Mouse (Mus musculus): Measurements from ENCODE around the gene Mrfap1. TPM values are rescaled to one million over a fixed set of nuclear protein-coding genes. Genes with fewer than 3 reads are reported as not detected.
"Not testable (repeated sequence)": the region's sequence is repeated elsewhere in the genome, so short reads cannot be mapped to it uniquely, and the experiment has no call there.

The Mrfap1 gene
- polyA plus RNA-seq (2015; fragmentation: Nextera tagmentation; extraction: Ambion mirVana): 421 and 480 TPM in 2 replicates

DNA sequence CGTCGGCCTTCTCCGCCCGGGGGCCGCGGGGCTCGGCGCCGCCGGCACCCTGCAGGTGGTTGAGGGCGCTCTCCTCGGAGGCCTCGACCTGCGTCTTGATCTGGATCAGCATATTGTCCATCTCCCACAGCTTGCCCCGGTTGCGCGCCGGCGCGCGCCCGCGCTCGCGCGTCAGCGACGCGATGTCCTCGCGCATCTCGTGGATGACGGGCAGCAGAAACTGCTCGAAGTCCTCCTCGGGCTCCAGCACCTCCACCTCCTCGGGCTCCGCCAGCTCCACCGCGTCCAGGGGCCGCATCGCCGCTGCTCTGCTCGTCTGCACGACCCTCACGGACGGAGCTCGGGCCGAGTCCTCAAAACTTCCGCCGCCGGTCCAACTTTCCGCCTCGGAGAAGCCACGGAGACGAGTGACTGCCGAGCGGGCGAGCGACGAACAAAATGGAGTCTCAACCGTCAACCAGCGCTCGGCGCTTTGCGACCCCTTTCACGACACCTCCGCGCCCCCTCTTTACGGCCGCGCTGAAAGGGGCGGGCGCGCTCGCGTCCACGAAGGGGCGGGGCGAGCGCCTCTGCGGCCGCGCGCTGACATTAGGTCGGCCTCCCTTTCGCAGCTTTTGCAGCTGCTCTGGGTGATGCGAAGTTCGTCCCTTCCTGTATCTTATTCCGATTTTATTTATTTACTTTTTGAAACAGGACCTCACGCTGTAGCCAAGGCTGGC lies at the start of gene Mrfap1:
TSS of gene Mrfap1 (minus strand) at position 477 of the 719 bp plus-strand sequence.
- Histone ChIP-seq H3K27ac (peak within 1 kb of the TSS; percentile 97), H3K9ac (peak within 1 kb of the TSS; percentile 70), H3K4me3 (replicated peaks) (peak within 1 kb of the TSS; percentile 68), H3K4me2 (replicated peaks) (peak within 1 kb of the TSS; percentile 61)
- H3K27me3 ChIP-seq (replicated peaks); H3K36me3 ChIP-seq; H3K4me1 ChIP-seq (replicated peaks); H3K9me3 ChIP-seq: not testable (repeated sequence)
- WGBS: under 1% methylated on average over 90 of the region's 90 CpGs
- ATAC-seq: peak; percentile 88

- H3K27me3 ChIP-seq (replicated peaks): no peaks in the 10 kb centered on the region
- H3K27ac ChIP-seq: no peak overlapping the region
- H3K9me3 ChIP-seq: no peaks in the 10 kb centered on the region
- no peaks in the 10 kb centered on the region for H3K4me1 ChIP-seq (replicated peaks)
- no peak for ATAC-seq
- 73% methylated on average over 10 of the region's 10 CpGs for WGBS
- H3K9ac ChIP-seq: no peak overlapping the region
- H3K4me3 ChIP-seq (replicated peaks): no peak overlapping the region
- H3K4me2 ChIP-seq (replicated peaks): no peak overlapping the region
- no peaks in the 10 kb centered on the region for H3K36me3 ChIP-seq
These were observed 47.9 kb upstream of the Mrfap1 start for GRCm38 (mm10) chr5:36844490-36844889.

- Histone ChIP-seq H3K36me3 (no peaks in the 10 kb centered on the region), H3K27me3 (replicated peaks) (no peaks in the 10 kb centered on the region), H3K4me2 (replicated peaks) (no peak overlapping the region), H3K27ac (no peak overlapping the region), H3K9me3 (no peaks in the 10 kb centered on the region), H3K4me3 (replicated peaks) (no peak overlapping the region), H3K4me1 (replicated peaks) (no peaks in the 10 kb centered on the region), H3K9ac (no peak overlapping the region)
- ATAC-seq: no peak
- WGBS: 65% methylated on average over 1 of the region's 1 CpGs
These were observed 45.1 kb upstream of the Mrfap1 start for GRCm38 (mm10) chr5:36841701-36842100.

GRCm38 (mm10) chr5:36840092-36840491 lies 43.5 kb upstream of the Mrfap1 start:
- no peaks in the 10 kb centered on the region for H3K36me3 ChIP-seq
- WGBS: 83% methylated on average over 7 of the region's 7 CpGs
- H3K27me3 ChIP-seq (replicated peaks): no peaks in the 10 kb centered on the region
- H3K4me3 ChIP-seq (replicated peaks): no peak overlapping the region
- ATAC-seq: no peak
- H3K27ac ChIP-seq: no peak overlapping the region
- H3K9me3 ChIP-seq: no peaks in the 10 kb centered on the region
- H3K4me2 ChIP-seq (replicated peaks): no peak overlapping the region
- no peaks in the 10 kb centered on the region for H3K4me1 ChIP-seq (replicated peaks)
- no peak overlapping the region for H3K9ac ChIP-seq

- WGBS: 57% methylated on average over 8 of the region's 8 CpGs
These were observed 43.0 kb upstream of the Mrfap1 start for GRCm38 (mm10) chr5:36839602-36840001.

GRCm38 (mm10) chr5:36839032-36839431 lies 42.5 kb upstream of the Mrfap1 start:
- Histone ChIP-seq H3K36me3 (no peaks in the 10 kb centered on the region), H3K9ac (no peak overlapping the region)
- WGBS: 81% methylated on average over 2 of the region's 2 CpGs

More at GRCm38 (mm10) chr5:36839602-36840001, 43.0 kb upstream of the Mrfap1 start:
- no peaks in the 10 kb centered on the region for H3K27me3 ChIP-seq (replicated peaks)
- no peaks in the 10 kb centered on the region for H3K9me3 ChIP-seq
- H3K4me3 ChIP-seq (replicated peaks): no peak overlapping the region
- H3K4me1 ChIP-seq (replicated peaks): no peaks in the 10 kb centered on the region
- no peak overlapping the region for H3K27ac ChIP-seq
- no peaks in the 10 kb centered on the region for H3K36me3 ChIP-seq
- no peak overlapping the region for H3K9ac ChIP-seq
- ATAC-seq: no peak
- no peak overlapping the region for H3K4me2 ChIP-seq (replicated peaks)

DNA sequence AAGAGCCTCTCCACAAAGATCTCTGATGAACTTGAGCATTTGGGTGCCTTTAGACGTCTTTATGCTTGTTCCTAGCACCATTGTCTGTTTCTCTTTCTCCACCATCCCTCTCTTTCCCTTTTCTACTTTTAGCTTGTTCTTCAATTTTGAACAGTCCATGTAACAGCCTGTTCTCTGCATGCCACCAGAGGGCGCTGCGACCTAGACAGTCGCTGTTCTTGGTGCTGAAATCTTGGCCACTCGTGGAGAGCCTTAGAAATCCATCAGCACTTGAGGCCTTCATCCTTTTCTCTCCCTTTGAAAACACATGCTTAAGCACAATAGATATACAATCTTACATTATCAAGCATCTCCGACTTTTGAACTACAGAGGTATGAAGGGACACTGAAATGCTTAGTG lies 39.4 kb upstream of the Mrfap1 start:
- H3K27me3 ChIP-seq (replicated peaks): 0 out of 2 replicates have a peak, but pooled peaks cover 5% of the 10 kb centered on the region
- ATAC-seq: no peak
- no peak overlapping the region for H3K27ac ChIP-seq
- no peaks in the 10 kb centered on the region for H3K9me3 ChIP-seq
- WGBS: 1% methylated on average over 6 of the region's 6 CpGs
- no peak overlapping the region for H3K9ac ChIP-seq
- no peak overlapping the region for H3K4me3 ChIP-seq (replicated peaks)
- H3K36me3 ChIP-seq: no peaks in the 10 kb centered on the region
- H3K4me1 ChIP-seq (replicated peaks): no peaks in the 10 kb centered on the region
- H3K4me2 ChIP-seq (replicated peaks): no peak overlapping the region

More at GRCm38 (mm10) chr5:36839032-36839431, 42.5 kb upstream of the Mrfap1 start:
- Histone ChIP-seq H3K4me2 (replicated peaks) (no peak overlapping the region), H3K9me3 (no peaks in the 10 kb centered on the region), H3K4me1 (replicated peaks) (no peaks in the 10 kb centered on the region), H3K4me3 (replicated peaks) (no peak overlapping the region), H3K27me3 (replicated peaks) (no peaks in the 10 kb centered on the region), H3K27ac (no peak overlapping the region)
- no peak for ATAC-seq

GRCm38 (mm10) chr5:36831272-36831671 lies 34.7 kb upstream of the Mrfap1 start:
- ATAC-seq: no peak
- Histone ChIP-seq H3K27ac (no peak overlapping the region), H3K4me2 (replicated peaks) (no peak overlapping the region), H3K4me1 (replicated peaks) (0 out of 2 replicates have a peak, but pooled peaks cover 7% of the 10 kb centered on the region), H3K27me3 (replicated peaks) (0 out of 2 replicates have a peak, but pooled peaks cover 5% of the 10 kb centered on the region), H3K36me3 (peaks cover 4% of the 10 kb centered on the region; the same call in 1 of the 2 replicates), H3K9ac (no peak overlapping the region), H3K9me3 (no peaks in the 10 kb centered on the region), H3K4me3 (replicated peaks) (no peak overlapping the region)
- WGBS: 61% methylated on average over 7 of the region's 7 CpGs

DNA sequence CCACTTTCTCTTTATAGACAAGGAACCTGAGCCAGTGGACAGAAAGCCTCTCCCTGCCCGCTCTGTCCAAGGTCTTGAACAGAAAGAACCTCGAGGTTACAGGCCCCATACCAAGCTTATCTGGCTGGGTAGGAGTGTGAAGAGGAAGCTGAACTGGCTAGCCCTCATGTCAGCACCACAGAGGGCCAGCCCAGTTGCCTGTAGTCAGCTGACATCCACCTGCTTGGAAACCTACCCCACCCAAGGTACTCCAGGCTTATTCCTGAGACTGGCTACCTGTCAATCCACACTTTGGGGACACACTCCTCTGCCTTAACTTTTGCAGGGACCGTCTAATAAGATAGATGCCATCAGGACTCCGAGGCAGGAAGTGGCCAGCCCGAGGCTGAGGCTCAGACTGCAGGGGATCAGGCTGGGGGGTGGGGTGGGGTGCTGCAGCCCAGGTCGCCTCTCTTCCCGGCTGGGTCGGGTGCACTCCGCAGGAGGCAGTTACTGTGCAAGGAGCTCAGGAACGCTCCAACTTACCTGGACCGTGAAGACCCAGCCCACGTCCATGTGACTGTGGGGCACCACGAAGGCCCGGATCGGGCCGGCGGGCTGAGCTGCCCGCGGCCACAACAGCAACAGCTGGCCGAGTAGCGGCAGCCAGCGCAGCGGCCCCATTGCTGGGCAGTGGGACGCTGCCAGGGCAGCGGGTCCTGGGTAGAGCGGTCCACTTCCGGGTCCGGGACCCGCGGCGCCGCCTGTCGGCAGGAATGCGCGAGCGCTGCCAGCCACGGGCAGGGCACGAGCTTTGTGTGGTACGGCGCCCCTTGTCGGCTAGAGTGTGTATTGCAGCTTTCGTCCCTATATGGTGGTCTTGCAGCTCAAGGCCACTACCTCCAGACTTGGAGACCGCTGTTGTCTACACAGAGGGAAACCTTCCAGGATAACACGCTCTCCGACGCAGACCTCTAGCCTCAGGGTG lies 33.6 kb upstream of the Mrfap1 start, which contains the start of gene Man2b2:
TSS of gene Man2b2 (minus strand) at position 741 of the 967 bp plus-strand sequence.
- Histone ChIP-seq H3K9ac (peak within 1 kb of the TSS; percentile 70), H3K4me1 (replicated peaks) (0 out of 2 replicates have a peak, but pooled peaks cover 7% of the 10 kb centered on the region), H3K4me3 (replicated peaks) (peak within 1 kb of the TSS; percentile 64), H3K36me3 (peaks cover 4% of the 10 kb centered on the region; the same call in 1 of the 2 replicates), H3K9me3 (no peaks in the 10 kb centered on the region), H3K27me3 (replicated peaks) (0 out of 2 replicates have a peak, but pooled peaks cover 5% of the 10 kb centered on the region), H3K4me2 (replicated peaks) (peak within 1 kb of the TSS; percentile 85), H3K27ac (peak within 1 kb of the TSS; percentile 54)
- peak; percentile 93 for ATAC-seq
- WGBS: 3% methylated on average over 46 of the region's 46 CpGs

- WGBS: 75% methylated on average over 4 of the region's 4 CpGs
- Histone ChIP-seq H3K27ac (no peak overlapping the region), H3K9me3 (no peaks in the 10 kb centered on the region), H3K4me1 (replicated peaks) (0 out of 2 replicates have a peak, but pooled peaks cover 7% of the 10 kb centered on the region), H3K36me3 (peaks cover 4% of the 10 kb centered on the region; the same call in 1 of the 2 replicates), H3K9ac (no peak overlapping the region), H3K4me3 (replicated peaks) (no peak overlapping the region), H3K27me3 (replicated peaks) (0 out of 2 replicates have a peak, but pooled peaks cover 5% of the 10 kb centered on the region), H3K4me2 (replicated peaks) (peak overlapping the region; percentile 85; the same call in 1 of the 2 replicates)
- peak; percentile 42 for ATAC-seq
These were observed 32.5 kb upstream of the Mrfap1 start for GRCm38 (mm10) chr5:36829098-36829497.

DNA sequence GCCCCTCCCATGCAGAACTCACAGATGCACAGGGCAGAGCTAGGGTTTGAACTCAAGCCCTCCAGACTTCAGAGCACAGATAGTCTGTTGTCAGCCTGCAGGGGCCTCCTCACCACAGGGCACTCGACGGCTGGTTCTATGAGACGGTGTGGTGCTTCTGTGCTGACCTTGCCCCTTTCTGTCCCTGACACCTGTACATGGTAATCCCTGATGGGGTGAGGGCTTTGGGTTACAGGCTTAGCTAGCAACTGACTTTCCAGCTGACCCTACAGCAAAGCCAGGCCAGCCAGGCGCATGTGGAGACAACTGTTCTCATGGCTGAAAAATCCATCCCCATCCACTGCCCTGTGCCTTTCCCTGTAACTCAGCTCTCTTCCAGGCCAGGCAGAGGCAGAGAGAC lies 26.3 kb upstream of the Mrfap1 start:
- Histone ChIP-seq H3K4me2 (replicated peaks) (no peak overlapping the region), H3K4me1 (replicated peaks) (no peaks in the 10 kb centered on the region), H3K27ac (no peak overlapping the region), H3K27me3 (replicated peaks) (no peaks in the 10 kb centered on the region), H3K9ac (no peak overlapping the region), H3K4me3 (replicated peaks) (no peak overlapping the region), H3K9me3 (no peaks in the 10 kb centered on the region), H3K36me3 (peaks cover 4% of the 10 kb centered on the region; the same call in 1 of the 2 replicates)
- 84% methylated on average over 4 of the region's 4 CpGs for WGBS
- no peak for ATAC-seq

DNA sequence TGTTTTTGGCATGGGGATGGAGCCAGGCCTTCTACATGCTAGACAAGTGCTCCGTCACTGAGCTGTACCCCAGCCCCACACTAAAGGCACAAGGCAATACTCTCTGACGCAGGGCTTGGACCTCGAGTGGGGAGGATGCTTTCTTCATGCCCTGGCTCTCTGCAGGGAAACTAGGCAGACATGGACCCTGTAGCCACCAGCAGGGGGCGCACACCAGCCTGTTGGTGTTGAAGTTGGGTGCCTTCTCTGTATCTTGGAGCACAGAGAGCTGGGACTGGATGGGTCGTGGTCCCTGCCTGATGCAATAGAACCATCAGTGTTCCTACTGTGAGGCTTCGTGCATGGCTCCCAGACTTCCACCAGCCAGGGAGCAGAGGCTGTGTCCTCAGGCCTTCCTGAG lies 23.6 kb upstream of the Mrfap1 start:
- Histone ChIP-seq H3K4me3 (replicated peaks) (no peak overlapping the region), H3K27me3 (replicated peaks) (no peaks in the 10 kb centered on the region), H3K4me2 (replicated peaks) (no peak overlapping the region), H3K27ac (no peak overlapping the region), H3K9ac (no peak overlapping the region), H3K36me3 (no peaks in the 10 kb centered on the region), H3K4me1 (replicated peaks) (no peaks in the 10 kb centered on the region), H3K9me3 (no peaks in the 10 kb centered on the region)
- 50% methylated on average over 6 of the region's 6 CpGs for WGBS
- ATAC-seq: no peak
